Mouse (Mus musculus) spleen, adult 2 months (tissue): ENCODE measurements around the gene Apob.

ENCODE experiments used
- CTCF ChIP-seq: fragments of 200-500 bp; IDR thresholded peaks from 2 replicates; pipeline ENCODE4 v1.5.1; 2011; ENCODE audit warnings: mild to moderate bottlenecking, inconsistent platforms; ENCODE audit not compliant: insufficient read depth, insufficient read length, insufficient replicate concordance; ENCODE audit errors: extremely low read depth
- POLR2A ChIP-seq: fragments of 200-500 bp; IDR thresholded peaks from 2 replicates; pipeline ENCODE4 v1.6.1; 2011; ENCODE audit warnings: low read depth, low read length, inconsistent platforms

GRCm38 (mm10) chr12:7950098-7950745, 27.2 kb upstream of the Apob start:
- TF ChIP-seq POLR2A (no peak), CTCF (no peak)
